Mouse (Mus musculus): Measurements from ENCODE around the gene Zbtb24.

Zbtb24 gene

DNA sequence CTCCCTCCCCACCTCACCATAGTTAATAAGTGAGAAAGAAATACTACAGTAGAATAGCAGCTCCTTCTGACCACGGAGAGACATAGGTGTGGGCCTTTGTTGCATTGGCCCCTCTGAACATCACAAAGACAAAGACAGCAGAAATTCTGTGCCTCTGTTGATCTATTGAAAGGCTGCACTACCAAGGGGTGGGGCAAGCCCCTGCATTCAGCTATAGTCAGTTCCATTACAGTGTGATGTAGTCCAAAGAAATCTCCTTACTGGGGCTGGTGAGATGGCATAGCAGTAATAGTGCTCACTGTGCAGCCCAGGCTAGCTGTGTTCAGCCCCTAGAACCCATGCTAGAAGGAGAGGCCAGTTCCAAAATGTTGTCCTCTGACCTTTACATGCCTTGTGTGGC is 54.8 kb downstream of the Zbtb24 start:
- no peak for DNase-seq (ENCODE audit: low spot score)

DNA sequence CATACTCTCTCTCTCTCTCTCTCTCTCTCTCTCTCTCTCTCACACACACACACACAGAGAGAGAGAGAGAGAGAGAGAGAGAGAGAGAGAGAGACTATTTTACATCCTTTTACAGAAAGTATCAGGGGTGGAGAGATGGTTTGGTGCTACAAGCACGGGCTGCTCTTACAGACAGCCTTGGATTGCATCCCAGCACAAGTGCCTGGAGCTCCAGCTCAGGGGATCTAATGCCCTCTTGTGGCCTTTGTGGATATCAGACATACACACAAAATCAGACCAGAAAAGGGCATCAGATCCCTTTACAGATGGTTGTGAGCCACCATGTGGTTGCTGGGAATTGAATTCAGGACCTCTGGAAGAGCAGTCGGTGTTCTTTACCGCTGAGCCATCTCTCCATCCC is 55.3 kb downstream of the Zbtb24 start:
- peak; percentile 85 for DNase-seq (ENCODE audit: low spot score)

DNA sequence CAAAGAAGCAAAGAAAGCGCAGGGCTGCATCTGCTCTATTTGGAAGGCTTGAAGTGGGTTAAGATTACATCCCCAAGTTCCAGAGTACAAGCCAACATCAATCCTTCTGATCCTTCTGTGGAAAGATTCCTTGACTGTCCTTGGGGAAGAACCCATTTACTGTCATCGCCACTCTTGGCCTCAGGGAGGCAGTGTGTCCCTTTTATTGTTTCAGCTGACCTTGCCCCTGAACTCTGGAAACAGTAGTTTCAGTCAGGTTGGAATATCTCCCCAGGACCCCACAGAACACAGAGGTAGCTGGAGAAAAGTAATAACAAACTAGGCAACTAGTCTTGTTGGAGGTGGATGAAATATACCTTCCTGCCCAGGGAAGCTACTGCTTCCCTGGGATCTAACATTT is 59.0 kb downstream of the Zbtb24 start:
- DNase-seq (ENCODE audit: low spot score) = no peak

DNA sequence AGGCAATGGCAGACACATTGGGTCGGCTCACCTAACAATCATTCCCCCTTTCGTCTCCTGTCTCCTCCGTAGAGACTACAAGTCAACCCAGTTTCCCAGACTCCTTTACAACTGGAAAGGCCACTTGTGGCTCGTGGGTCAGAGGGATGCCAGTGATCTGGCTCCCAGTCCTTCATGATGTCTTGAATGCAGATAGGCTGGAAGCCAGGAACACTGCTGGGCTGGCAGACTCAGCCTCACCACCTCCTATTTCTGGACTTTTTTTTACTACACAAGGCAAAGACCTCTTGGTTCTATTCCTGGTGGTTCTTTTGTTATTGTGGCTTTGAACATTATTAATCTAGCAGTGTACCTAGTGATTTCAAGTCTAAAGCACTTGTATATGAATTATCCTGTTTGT is 64.1 kb downstream of the Zbtb24 start:
- no peak for DNase-seq (ENCODE audit: low spot score)

DNA sequence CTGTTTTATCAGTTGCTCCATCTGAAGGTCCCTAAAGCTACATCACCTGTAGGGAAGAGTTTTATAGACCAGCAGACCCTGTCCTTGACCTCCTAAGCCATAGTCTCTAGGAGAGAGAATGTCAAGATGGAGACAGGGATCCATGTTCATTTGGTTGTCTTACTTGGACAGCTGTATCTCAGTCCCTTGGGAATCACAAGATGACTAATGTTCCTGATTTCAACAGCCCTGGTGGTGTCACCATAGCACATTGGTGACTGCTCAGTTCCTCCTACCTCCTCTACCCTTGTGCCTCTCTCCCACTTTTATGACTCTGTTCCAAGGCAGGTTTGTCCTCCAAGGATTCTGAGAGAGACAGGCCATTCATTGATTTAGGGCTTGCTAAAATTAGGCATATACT is 64.7 kb downstream of the Zbtb24 start:
- no peak for DNase-seq (ENCODE audit: low spot score)

Measured in lung, postnatal 25 days (tissue).